Mouse (Mus musculus): ENCODE measurements at regions not wholly inside any gene's neighbourhood (a gene's known extent, or its start where the extent isn't known, plus 50 kb on each side); places are given as distances from the start of the nearest gene placed in this dataset.

- in situ Hi-C loops (cut with MboI, MseI) = loop anchor here (10.0 kb wide), 1 partner anchor 720 kb away; no protein-coding TSS in a partner anchor
These were observed 432.4 kb upstream of the Gnpda2 start for GRCm38 (mm10) chr5:70024571-70024970.

GRCm38 (mm10) chr5:70011951-70012350 is 419.8 kb upstream of the Gnpda2 start:
- in situ Hi-C loops (cut with MboI, MseI) = no loop called here

Measured in T-helper 1 cell (primary cell).